Mouse (Mus musculus): Measurements from ENCODE around the gene Slc35f1.

GRCm38 (mm10) chr10:52918715-52919114 is 228.4 kb downstream of the Slc35f1 start:
- no peak for TF ChIP-seq GATA1 (IDR thresholded peaks at IDR 0.05; ENCODE audit: borderline replicate concordance, low read length)
- TF ChIP-seq FLI1 (IDR thresholded peaks at IDR 0.05; ENCODE audit: low read length), result no peak
